Mouse (Mus musculus): ENCODE measurements around the gene Ctrb1. TPM values are rescaled to one million over a fixed set of nuclear protein-coding genes. Genes with fewer than 3 reads are reported as not detected.

Gene Ctrb1
- polyA plus RNA-seq, 1 experiment from 2014 or later: not detected

- Histone ChIP-seq H3K4me3 (peak within 1 kb of the TSS; percentile 82), H3K36me3 (no peaks in the 10 kb centered on the region), H3K9me3 (no peaks in the 10 kb centered on the region), H3K4me1 (peaks cover 18% of the 10 kb centered on the region), H3K9ac (peak within 1 kb of the TSS; percentile 90), H3K27me3 (no peaks in the 10 kb centered on the region), H3K27ac (peak within 1 kb of the TSS; percentile 96), H3K4me2 (peak within 1 kb of the TSS; percentile 67)
- under 1% methylated on average over 71 of the region's 75 CpGs for WGBS
- ATAC-seq (ENCODE audit: insufficient number of reproducible peaks, insufficient read depth, low FRiP score, low TSS enrichment, low read depth): peak; percentile 97
Observed at GRCm38 (mm10) chr8:111643264-111644141, 47.3 kb downstream of the Ctrb1 start, which contains the start of gene Zfp1. Zfp1 (plus strand) TSS chr8:111643401.

GRCm38 (mm10) chr8:111642939-111643263 lies 47.9 kb downstream of the Ctrb1 start:
- ATAC-seq (ENCODE audit: insufficient number of reproducible peaks, insufficient read depth, low FRiP score, low TSS enrichment, low read depth): no peak
- H3K27ac ChIP-seq: peak overlapping the region; percentile 96

GRCm38 (mm10) chr8:111642496-111642895 lies 48.3 kb downstream of the Ctrb1 start:
- WGBS: 62% methylated on average over 5 of the region's 5 CpGs
- H3K27ac ChIP-seq: peak overlapping the region; percentile 96
- H3K4me3 ChIP-seq: peak overlapping the region; percentile 82
- H3K4me1 ChIP-seq: peaks cover 10% of the 10 kb centered on the region
- H3K4me2 ChIP-seq: peak overlapping the region; percentile 67
- no peak for ATAC-seq (ENCODE audit: insufficient number of reproducible peaks, insufficient read depth, low FRiP score, low TSS enrichment, low read depth)
- H3K9me3 ChIP-seq: no peaks in the 10 kb centered on the region
- H3K36me3 ChIP-seq: no peaks in the 10 kb centered on the region
- no peaks in the 10 kb centered on the region for H3K27me3 ChIP-seq
- H3K9ac ChIP-seq: peak overlapping the region; percentile 90

More at GRCm38 (mm10) chr8:111642939-111643263, 47.9 kb downstream of the Ctrb1 start:
- peak overlapping the region; percentile 82 for H3K4me3 ChIP-seq
- peak overlapping the region; percentile 90 for H3K9ac ChIP-seq
- no peaks in the 10 kb centered on the region for H3K9me3 ChIP-seq
- no peaks in the 10 kb centered on the region for H3K27me3 ChIP-seq
- WGBS: 6% methylated on average over 5 of the region's 5 CpGs
- H3K4me2 ChIP-seq: peak overlapping the region; percentile 67
- H3K36me3 ChIP-seq: no peaks in the 10 kb centered on the region
- H3K4me1 ChIP-seq: peaks cover 12% of the 10 kb centered on the region

GRCm38 (mm10) chr8:111641064-111641463 lies 49.7 kb downstream of the Ctrb1 start:
- Histone ChIP-seq H3K4me1 (peaks cover 10% of the 10 kb centered on the region), H3K27ac (no peak overlapping the region), H3K27me3 (no peaks in the 10 kb centered on the region), H3K9ac (no peak overlapping the region), H3K9me3 (no peaks in the 10 kb centered on the region), H3K36me3 (no peaks in the 10 kb centered on the region), H3K4me3 (no peak overlapping the region), H3K4me2 (no peak overlapping the region)
- ATAC-seq (ENCODE audit: insufficient number of reproducible peaks, insufficient read depth, low FRiP score, low TSS enrichment, low read depth): no peak
- WGBS: 93% methylated on average over 2 of the region's 2 CpGs

- no peak overlapping the region for H3K4me2 ChIP-seq
- H3K27me3 ChIP-seq: no peaks in the 10 kb centered on the region
- no peak overlapping the region for H3K9ac ChIP-seq
- ATAC-seq (ENCODE audit: insufficient number of reproducible peaks, insufficient read depth, low FRiP score, low TSS enrichment, low read depth): no peak
- H3K9me3 ChIP-seq: no peaks in the 10 kb centered on the region
- no peak overlapping the region for H3K27ac ChIP-seq
- no peak overlapping the region for H3K4me3 ChIP-seq
- no peaks in the 10 kb centered on the region for H3K36me3 ChIP-seq
- H3K4me1 ChIP-seq: peaks cover 8% of the 10 kb centered on the region; the same call in 1 of the 2 replicates
Observed at GRCm38 (mm10) chr8:111638086-111638485, 52.7 kb downstream of the Ctrb1 start.

Small RNA genes within 50 kb of the gene (microRNA-seq; reads per million reads assigned to microRNA genes)
- not detected for gene Mir7076

Other genes starting within 250 kb of the Ctrb1 start
- gene Wdr59, start 168.9 kb downstream of the Ctrb1 start, polyA plus RNA-seq (2015; fragmentation: Nextera tagmentation; extraction: Ambion mirVana): 8.0 and 9.6 TPM in 2 replicates
- 36.2 and 51.5 TPM in 2 replicates for gene Znrf1, start 154.9 kb downstream of the Ctrb1 start, polyA plus RNA-seq (2015; fragmentation: Nextera tagmentation; extraction: Ambion mirVana)
- 0.41 and 0.44 TPM in 2 replicates for gene Ldhd, start 60.6 kb downstream of the Ctrb1 start, polyA plus RNA-seq (2015; fragmentation: Nextera tagmentation; extraction: Ambion mirVana)
- 29.6 and 30.2 TPM in 2 replicates for gene Zfp1, start 47.6 kb downstream of the Ctrb1 start, polyA plus RNA-seq (2015; fragmentation: Nextera tagmentation; extraction: Ambion mirVana)
- gene Bcar1, start 52.8 kb upstream of the Ctrb1 start, polyA plus RNA-seq (2015; fragmentation: Nextera tagmentation; extraction: Ambion mirVana): 35.6 and 37.3 TPM in 2 replicates
- gene Cfdp1, start 163.3 kb upstream of the Ctrb1 start, polyA plus RNA-seq (2015; fragmentation: Nextera tagmentation; extraction: Ambion mirVana): 257 and 260 TPM in 2 replicates
- 8.3 and 8.6 TPM in 2 replicates for gene Tmem170, start 185.7 kb upstream of the Ctrb1 start, polyA plus RNA-seq (2015; fragmentation: Nextera tagmentation; extraction: Ambion mirVana)
- 3.4 and 3.6 TPM in 2 replicates for gene Chst5, start 219.4 kb upstream of the Ctrb1 start, polyA plus RNA-seq (2015; fragmentation: Nextera tagmentation; extraction: Ambion mirVana)
- 21.1 and 22.1 TPM in 2 replicates for gene Tmem231, start 242.9 kb upstream of the Ctrb1 start, polyA plus RNA-seq (2015; fragmentation: Nextera tagmentation; extraction: Ambion mirVana)
- gene Gabarapl2, start 249.7 kb upstream of the Ctrb1 start, polyA plus RNA-seq (2015; fragmentation: Nextera tagmentation; extraction: Ambion mirVana): 166 and 167 TPM in 2 replicates

All from embryonic facial prominence, embryonic 13.5 days (tissue).